Mouse (Mus musculus) erythroblast, adult 5-6 weeks (primary cell): ENCODE results near the gene Cldn1. TPM values are rescaled to one million over a fixed set of nuclear protein-coding genes. Genes with fewer than 3 reads are reported as not detected.

ENCODE experiments used
- ATAC-seq: replicated peaks from 2 replicates; pipeline ENCODE4 v1.8.0; 2016; ENCODE audit warnings: moderate number of reproducible peaks, mild to moderate bottlenecking, moderate TSS enrichment, inconsistent platforms; ENCODE audit not compliant: poor library complexity, low FRiP score, severe bottlenecking
- total RNA-seq, 2 experiments: library from RNA; stranded (forward) in 1 of 2; stranded (reverse) in 1 of 2; fragments of 150-400 nt in 1 of 2; fragments of 200-764, 138-1000 nt in 1 of 2; gene quantifications; 2 replicates each; pipeline versions ENCODE4 v1.2.3 to v1.2.4; 2015 to 2017; ENCODE audit warnings: low replicate concordance in 2 of 2

The Cldn1 gene
- total RNA-seq, 2 experiments from 2014 or later = 2.0 to 6.0 TPM

DNA sequence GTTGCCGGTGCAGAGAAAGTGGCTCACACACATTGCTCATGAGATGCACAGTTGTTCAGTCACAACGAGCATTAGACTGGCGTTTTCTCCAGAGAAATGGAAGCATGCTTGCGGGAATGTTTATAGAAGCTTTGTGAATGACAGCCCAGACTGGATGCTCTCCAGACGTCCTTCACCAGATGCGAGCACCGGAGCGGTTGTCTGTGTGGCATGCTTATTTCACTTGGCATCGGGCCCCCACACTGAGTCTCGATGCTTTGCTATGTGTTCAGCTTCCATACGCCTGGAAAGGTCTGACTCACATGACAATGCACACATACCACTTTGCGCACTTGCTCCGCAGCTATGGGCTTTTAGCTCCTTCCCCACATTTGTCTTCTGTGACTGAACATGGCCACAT, 56.8 kb downstream of the Cldn1 start:
- ATAC-seq = no peak

- no peak for ATAC-seq
Measured at GRCm38 (mm10) chr16:26309402-26309801, 62.2 kb downstream of the Cldn1 start.

Other genes starting within 250 kb of the Cldn1 start
- gene Cldn16, start 91.3 kb upstream of the Cldn1 start, total RNA-seq (2015; ENCODE audit: low replicate concordance) = not detected in 2 replicates
- not detected in 2 replicates for gene Cldn16, start 91.3 kb upstream of the Cldn1 start, total RNA-seq (2017; ENCODE audit: low replicate concordance)
- gene Tmem207, start 154.9 kb upstream of the Cldn1 start, total RNA-seq (2015; ENCODE audit: low replicate concordance) = not detected in 2 replicates
- not detected in 2 replicates for gene Tmem207, start 154.9 kb upstream of the Cldn1 start, total RNA-seq (2017; ENCODE audit: low replicate concordance)
- gene Il1rap, start 209.9 kb upstream of the Cldn1 start, total RNA-seq (2015; ENCODE audit: low replicate concordance) = 4.4 and 10.2 TPM in 2 replicates
- gene Il1rap, start 209.9 kb upstream of the Cldn1 start, total RNA-seq (2017; ENCODE audit: low replicate concordance) = 3.1 and 4.6 TPM in 2 replicates